20 mouse cellular contexts compared by ENCODE assay signal in genomic region chr11:35160682-35161211, GRCm38 (mm10). TPM values are rescaled to one million over a fixed set of nuclear protein-coding genes. Genes with fewer than 3 reads are reported as not detected.
DNase-seq lines count a peak whose midpoint lies in the region; ATAC-seq and TF ChIP-seq lines count a peak whose summit lies in the region.
"Had no signal": no experiment of that assay in that cellular context is flagged by ENCODE, and none has a peak within 500 bp of the region (broad histone marks: within the 10 kb centered on the region; RNA-seq: fewer than 3 reads in every experiment).

No protein-coding gene starts in this region.

- no peaks in the 10 kb centered on the region for H3K36me3 ChIP-seq in midbrain, embryonic 11.5 days (ENCODE audit: control insufficient read depth, insufficient read depth, low read length)
- no peaks in the 10 kb centered on the region for H3K36me3 ChIP-seq in midbrain, postnatal 0 days (ENCODE audit: insufficient read depth, low read length)
- no peaks in the 10 kb centered on the region for H3K36me3 ChIP-seq in stomach, postnatal 0 days (ENCODE audit: control insufficient read depth, insufficient read depth, low read length)
- H3K36me3 ChIP-seq: liver, embryonic 12.5 days; lung, embryonic 15.5 days; neural tube, embryonic 13.5 days had no signal

- DNase-seq in midbrain, embryonic 11.5 days (ENCODE audit: low spot score, missing footprints) = peak; percentile 67
- DNase-seq in midbrain, postnatal 0 days (ENCODE audit: low spot score) = no peak
- DNase-seq in cerebellum, adult 18-20 months = peak; percentile 52
- peak; percentile 65 for DNase-seq in cerebellum, adult 9-11 months
- peak; percentile 49 to 80 for DNase-seq in left cerebral cortex, postnatal 25 days (ENCODE audit: low spot score in 2 of 2)
- no peak for DNase-seq in stomach, postnatal 0 days (ENCODE audit: low spot score)
- DNase-seq in ovary, postnatal 14 days (ENCODE audit: low spot score) = no peak
- DNase-seq: adrenal gland, adult 8-10 months; gastrocnemius, postnatal 36 days; heart, postnatal 36 days; kidney, adult 18-20 months; kidney, postnatal 25 days had no signal

- no peak for TF ChIP-seq EP300 in stomach, postnatal 0 days (optimal IDR thresholded peaks at IDR 0.05)

- no peak overlapping the region for H3K4me2 ChIP-seq in midbrain, embryonic 11.5 days
- H3K4me2 ChIP-seq in midbrain, postnatal 0 days (ENCODE audit: low read depth, low read length, poor library complexity, severe bottlenecking) = no peak overlapping the region
- no peak overlapping the region for H3K4me2 ChIP-seq in stomach, postnatal 0 days (replicated peaks; ENCODE audit: low read depth)
- H3K4me2 ChIP-seq: liver, embryonic 12.5 days; lung, embryonic 15.5 days; neural tube, embryonic 13.5 days had no signal

- H3K4me3 ChIP-seq in midbrain, embryonic 11.5 days (ENCODE audit: low read depth, low read length) = no peak overlapping the region
- no peak overlapping the region for H3K4me3 ChIP-seq in midbrain, postnatal 0 days (ENCODE audit: low read depth, low read length)
- H3K4me3 ChIP-seq in stomach, postnatal 0 days (ENCODE audit: low read depth, low read length) = no peak overlapping the region
- H3K4me3 ChIP-seq: heart, embryonic 10.5 days; liver, embryonic 12.5 days; lung, embryonic 15.5 days; neural tube, embryonic 13.5 days had no signal

- no peaks in the 10 kb centered on the region for H3K27me3 ChIP-seq in midbrain, embryonic 11.5 days (ENCODE audit: control insufficient read depth, insufficient read depth, low read length)
- no peaks in the 10 kb centered on the region for H3K27me3 ChIP-seq in midbrain, postnatal 0 days (ENCODE audit: insufficient read depth, low read length)
- no peaks in the 10 kb centered on the region for H3K27me3 ChIP-seq in stomach, postnatal 0 days (ENCODE audit: control insufficient read depth, insufficient read depth, low read length)
- H3K27me3 ChIP-seq: liver, embryonic 12.5 days; lung, embryonic 15.5 days had no signal

- H3K9ac ChIP-seq in midbrain, embryonic 11.5 days (ENCODE audit: low read length) = no peak overlapping the region
- no peak overlapping the region for H3K9ac ChIP-seq in midbrain, postnatal 0 days (replicated peaks; ENCODE audit: low read length, poor library complexity, severe bottlenecking)
- no peak overlapping the region for H3K9ac ChIP-seq in stomach, postnatal 0 days (ENCODE audit: low read length)
- H3K9ac ChIP-seq: liver, embryonic 12.5 days; lung, embryonic 15.5 days; neural tube, embryonic 13.5 days had no signal

- TF ChIP-seq CTCF in midbrain, postnatal 0 days (IDR thresholded peaks at IDR 0.05) = no peak
- TF ChIP-seq CTCF in stomach, postnatal 0 days (IDR thresholded peaks at IDR 0.05; ENCODE audit: low read depth) = no peak

- H3K9me3 ChIP-seq in midbrain, embryonic 11.5 days (ENCODE audit: control insufficient read depth, low read length) = no peaks in the 10 kb centered on the region
- H3K9me3 ChIP-seq in midbrain, postnatal 0 days (ENCODE audit: low read length) = no peaks in the 10 kb centered on the region
- no peaks in the 10 kb centered on the region for H3K9me3 ChIP-seq in stomach, postnatal 0 days (ENCODE audit: control insufficient read depth, low read length)
- H3K9me3 ChIP-seq: heart, embryonic 10.5 days; liver, embryonic 12.5 days; lung, embryonic 15.5 days; neural tube, embryonic 13.5 days had no signal

- no peak for ATAC-seq in midbrain, embryonic 11.5 days (ENCODE audit: low FRiP score)
- no peak for ATAC-seq in midbrain, postnatal 0 days (ENCODE audit: low FRiP score)
- ATAC-seq in stomach, postnatal 0 days (ENCODE audit: low FRiP score, low TSS enrichment) = no peak
- ATAC-seq: forebrain, embryonic 14.5 days; hindbrain, embryonic 16.5 days; liver, embryonic 12.5 days had no signal

- intact Hi-C loops in left cerebral cortex, postnatal 25 days (cut with DNase I) = no loop called here

- WGBS in midbrain, embryonic 11.5 days = 88% methylated on average over 4 of the region's 4 CpGs
- 89% methylated on average over 4 of the region's 4 CpGs for WGBS in midbrain, postnatal 0 days
- 76% methylated on average over 4 of the region's 4 CpGs for WGBS in stomach, postnatal 0 days

- H3K4me1 ChIP-seq in midbrain, embryonic 11.5 days (ENCODE audit: control insufficient read depth, insufficient read depth, low read length) = no peaks in the 10 kb centered on the region
- no peaks in the 10 kb centered on the region for H3K4me1 ChIP-seq in midbrain, postnatal 0 days (ENCODE audit: insufficient read depth, low read length)
- H3K4me1 ChIP-seq in stomach, postnatal 0 days (replicated peaks; ENCODE audit: control insufficient read depth, insufficient read depth) = no peaks in the 10 kb centered on the region
- H3K4me1 ChIP-seq: liver, embryonic 12.5 days; lung, embryonic 15.5 days; neural tube, embryonic 13.5 days had no signal

- H3K27ac ChIP-seq in midbrain, embryonic 11.5 days (ENCODE audit: low read depth, low read length) = no peak overlapping the region
- H3K27ac ChIP-seq in midbrain, postnatal 0 days (ENCODE audit: low read depth, low read length) = no peak overlapping the region
- no peak overlapping the region for H3K27ac ChIP-seq in stomach, postnatal 0 days (replicated peaks)
- H3K27ac ChIP-seq: heart, embryonic 10.5 days; liver, embryonic 12.5 days; lung, embryonic 15.5 days; neural tube, embryonic 13.5 days had no signal

RNA-seq across cellular contexts. Expression of gene Slit3, which starts 39.7 kb away (rescaled TPM):
- 11.1 and 11.4 TPM in 2 replicates for polyA plus RNA-seq in midbrain, embryonic 11.5 days (2014; fragmentation: Nextera tagmentation; extraction: Ambion mirVana)
- total RNA-seq in midbrain, postnatal 0 days (2014; rRNA removed) = 7.7 and 12.7 TPM in 2 replicates
- 2.2 and 3.6 TPM in 2 replicates for polyA plus RNA-seq in midbrain, postnatal 0 days (2015; fragmentation: Nextera tagmentation; extraction: Ambion mirVana)
- total RNA-seq in left cerebral cortex, postnatal 25 days (2021) = 10 to 100 TPM; 56.9 to 64.1 TPM
- 8.1 and 8.2 TPM in 2 replicates for polyA plus RNA-seq in stomach, postnatal 0 days (2015; fragmentation: Nextera tagmentation; extraction: Ambion mirVana)
- total RNA-seq: megakaryocyte-erythroid progenitor cell, adult 5-6 weeks; monocyte, adult 5-6 weeks had no signal

Comparison
In these comparisons a context has a peak if more than half of its experiments do, and no peak if none do; other contexts are left out.
1. DNase-seq: peak in midbrain, embryonic 11.5 days (single experiment), cerebellum, adult 18-20 months (2 of 2), cerebellum, adult 9-11 months (single experiment) and left cerebral cortex, postnatal 25 days (2 of 2); none in midbrain, postnatal 0 days (single experiment), stomach, postnatal 0 days (single experiment) and ovary, postnatal 14 days (single experiment).